Mouse (Mus musculus) Patski (cell line): ENCODE data around the gene Tctex1d1. TPM values are rescaled to one million over a fixed set of nuclear protein-coding genes. Genes with fewer than 3 reads are reported as not detected.

Experiments
- ATAC-seq: fragments of 100-300 bp; one replicate; pipeline ENCODE4 v1.8.0; 2021
- CTCF ChIA-PET: fragments of 350-600 bp; sonication (Branson Sonifier 250); formaldehyde crosslinking; loops from one replicate; lab custom pipeline; 2022; ENCODE audit warnings: inconsistent platforms; lab: Charles Lee
- POLR2A ChIA-PET: fragments of 350-600 bp; sonication (Branson Sonifier 250); formaldehyde crosslinking; loops from one replicate; lab custom pipeline; 2022; ENCODE audit warnings: antibody characterized with exemption, inconsistent platforms; lab: Charles Lee
- DNase-seq: peaks from one replicate; pipeline ENCODE4 v3.0.0-alpha.2; 2011; ENCODE audit warnings: low read depth, low spot score
- H3K27me3 ChIP-seq: fragments of 371-371 bp; one replicate; pipeline ENCODE4 v1.5.1; 2021
- CTCF ChIP-seq: fragments of 100-300 bp; IDR thresholded peaks from one replicate; pipeline ENCODE4 v1.5.1; 2021
- in situ Hi-C: fragments of 300-500 bp; cut with MboI; formaldehyde crosslinking; loops from 3 replicates; pipeline ENCODE4 v1.11.1; 2018; ENCODE audit warnings: low pct_unique_long_range_greater_than_20kb, mixed read lengths
- polyA plus RNA-seq: library from polyadenylated mRNA; unstranded; gene quantifications from one replicate; pipeline ENCODE4 v1.2.3, GENCODE M21; 2021

The Tctex1d1 gene
- polyA plus RNA-seq, 1 experiment from 2014 or later, result not detected

GRCm38 (mm10) chr4:103006943-103007418 lies 28.6 kb downstream of the Tctex1d1 start:
- ATAC-seq (peak; percentile 65), DNase-seq (peak; percentile 71)
- ChIA-PET CTCF (interaction anchor here (1.9 kb wide), 1 partner anchor 20 kb away, joined by 7 read pairs; no protein-coding TSS in a partner anchor), POLR2A (interaction anchor here (0.7 kb wide), 1 partner anchor 979 kb away, joined by 3 read pairs; no protein-coding TSS in a partner anchor)
- peaks cover 11% of the 10 kb centered on the region for H3K27me3 ChIP-seq
- no peak for TF ChIP-seq CTCF
- in situ Hi-C loops, result no loop called here

- in situ Hi-C loops, result no loop called here
- TF ChIP-seq CTCF, result no peak
- CTCF ChIA-PET, result no interaction called here
- H3K27me3 ChIP-seq, result no peaks in the 10 kb centered on the region
- no peak for ATAC-seq
- POLR2A ChIA-PET, result no interaction called here
- no peak for DNase-seq
These were observed 32.3 kb downstream of the Tctex1d1 start for GRCm38 (mm10) chr4:103010734-103011133.

GRCm38 (mm10) chr4:103011823-103012222 lies 33.4 kb downstream of the Tctex1d1 start:
- ATAC-seq (no peak), DNase-seq (no peak)
- in situ Hi-C loops, result no loop called here
- POLR2A ChIA-PET, result interaction anchor here (0.6 kb wide), 1 partner anchor 154 kb away, joined by 3 read pairs; no protein-coding TSS in a partner anchor
- CTCF ChIA-PET, result no interaction called here
- no peak for TF ChIP-seq CTCF
- H3K27me3 ChIP-seq, result no peaks in the 10 kb centered on the region

- POLR2A ChIA-PET, result no interaction called here
- CTCF ChIA-PET, result interaction anchor here (0.7 kb wide), 1 partner anchor 87 kb away, joined by 3 read pairs; no protein-coding TSS in a partner anchor
- TF ChIP-seq CTCF, result no peak
- in situ Hi-C loops, result no loop called here
- no peak for ATAC-seq
- DNase-seq, result no peak
- H3K27me3 ChIP-seq, result no peaks in the 10 kb centered on the region
These were observed 35.1 kb downstream of the Tctex1d1 start for GRCm38 (mm10) chr4:103013490-103013889.

GRCm38 (mm10) chr4:103026621-103027020 lies 48.2 kb downstream of the Tctex1d1 start, which contains the start of gene Insl5:
Gene Insl5 (minus strand): TSS chr4:103026842.
- in situ Hi-C loops, result no loop called here
- no peaks in the 10 kb centered on the region for H3K27me3 ChIP-seq
- ATAC-seq (no peak), DNase-seq (no peak)
- TF ChIP-seq CTCF, result no peak
- CTCF ChIA-PET, result interaction anchor here (0.8 kb wide), 1 partner anchor 11 kb away, joined by 3 read pairs; no protein-coding TSS in a partner anchor
- POLR2A ChIA-PET, result no interaction called here

- no peak for TF ChIP-seq CTCF
- in situ Hi-C loops, result no loop called here
- ChIA-PET POLR2A (no interaction called here), CTCF (interaction anchor here (0.5 kb wide), 1 partner anchor 9 kb away, joined by 3 read pairs; no protein-coding TSS in a partner anchor)
- no peaks in the 10 kb centered on the region for H3K27me3 ChIP-seq
- no peak for ATAC-seq
- no peak for DNase-seq
These were observed 49.3 kb downstream of the Tctex1d1 start for GRCm38 (mm10) chr4:103027745-103028144.

- ChIA-PET POLR2A (no interaction called here), CTCF (interaction anchor here (0.5 kb wide), 1 partner anchor 8 kb away, joined by 3 read pairs; no protein-coding TSS in a partner anchor)
- no peak for ATAC-seq
- in situ Hi-C loops, result no loop called here
- H3K27me3 ChIP-seq, result no peaks in the 10 kb centered on the region
- TF ChIP-seq CTCF, result no peak
- DNase-seq, result no peak
These were observed 50.0 kb downstream of the Tctex1d1 start for GRCm38 (mm10) chr4:103028177-103029088.

- ChIA-PET CTCF (no interaction called here), POLR2A (no interaction called here)
- no peaks in the 10 kb centered on the region for H3K27me3 ChIP-seq
- TF ChIP-seq CTCF, result no peak
- in situ Hi-C loops, result no loop called here
- ATAC-seq, result no peak
- no peak for DNase-seq
These were observed 60.9 kb downstream of the Tctex1d1 start for GRCm38 (mm10) chr4:103039103-103039837.

- POLR2A ChIA-PET, result no interaction called here
- TF ChIP-seq CTCF, result no peak
- in situ Hi-C loops, result no loop called here
- no peak for ATAC-seq
- H3K27me3 ChIP-seq, result no peaks in the 10 kb centered on the region
- no peak for DNase-seq
- CTCF ChIA-PET, result no interaction called here
These were observed 61.4 kb downstream of the Tctex1d1 start for GRCm38 (mm10) chr4:103039838-103040191.

- in situ Hi-C loops, result no loop called here
- ATAC-seq (no peak), DNase-seq (no peak)
- H3K27me3 ChIP-seq, result no peaks in the 10 kb centered on the region
- CTCF ChIA-PET, result interaction anchor here (1.4 kb wide), 1 partner anchor 20 kb away, joined by 3 read pairs; no protein-coding TSS in a partner anchor
- no peak for TF ChIP-seq CTCF
- POLR2A ChIA-PET, result no interaction called here
These were observed 64.6 kb downstream of the Tctex1d1 start for GRCm38 (mm10) chr4:103042997-103043396.
